ENCODE assay signal across 18 mouse cellular contexts in genomic region chr10:59250679-59251078, GRCm38 (mm10).
"Had no signal": no experiment of that assay in that cellular context is flagged by ENCODE, and none has a peak within 500 bp of the region (broad histone marks: within the 10 kb centered on the region; RNA-seq: fewer than 3 reads in every experiment).

No protein-coding gene starts in this region.

- H3K9me3 ChIP-seq: lung, embryonic 15.5 days; megakaryocyte, embryonic 14.5 days; midbrain, embryonic 12.5 days; neural tube, embryonic 13.5 days; neural tube, embryonic 15.5 days; stomach, embryonic 15.5 days had no signal

- H3K36me3 ChIP-seq: lung, embryonic 15.5 days; midbrain, embryonic 12.5 days; neural tube, embryonic 13.5 days; neural tube, embryonic 15.5 days; stomach, embryonic 15.5 days had no signal

- H3K4me3 ChIP-seq: lung, embryonic 15.5 days; megakaryocyte, embryonic 14.5 days; midbrain, embryonic 12.5 days; myocyte; neural tube, embryonic 13.5 days; neural tube, embryonic 15.5 days; stomach, embryonic 15.5 days had no signal

- H3K27me3 ChIP-seq: lung, embryonic 15.5 days; midbrain, embryonic 12.5 days; neural tube, embryonic 13.5 days; neural tube, embryonic 15.5 days; stomach, embryonic 15.5 days had no signal

- H3K4me1 ChIP-seq: lung, embryonic 15.5 days; midbrain, embryonic 12.5 days; neural tube, embryonic 13.5 days; neural tube, embryonic 15.5 days had no signal

- H3K27ac ChIP-seq: lung, embryonic 15.5 days; macrophage; midbrain, embryonic 12.5 days; neural tube, embryonic 13.5 days; neural tube, embryonic 15.5 days; stomach, embryonic 15.5 days; stomach, postnatal 0 days had no signal

- DNase-seq: liver, postnatal 0 days; lung, adult 2 months; lung, postnatal 14 days; lung, postnatal 36 days; midbrain, embryonic 14.5 days; right cerebral cortex, postnatal 14 days; thymus, adult 2 months; thymus, postnatal 25 days; thymus, postnatal 4 days had no signal
